Mouse (Mus musculus): ENCODE data around the gene Rgma.

Rgma gene

GRCm38 (mm10) chr7:73399501-73400044, 24.3 kb downstream of the Rgma start:
- DNase-seq (ENCODE audit: low read depth in 1 of 2, low spot score in 2 of 2), result no peak

GRCm38 (mm10) chr7:73400051-73400916, 25.0 kb downstream of the Rgma start:
- no peak for DNase-seq (ENCODE audit: low read depth in 1 of 2, low spot score in 2 of 2)

GRCm38 (mm10) chr7:73402106-73402505, 26.8 kb downstream of the Rgma start:
- DNase-seq (ENCODE audit: low read depth in 1 of 2, low spot score in 2 of 2), result no peak

GRCm38 (mm10) chr7:73402671-73403070, 27.4 kb downstream of the Rgma start:
- DNase-seq (ENCODE audit: low read depth in 1 of 2, low spot score in 2 of 2), result no peak

DNA sequence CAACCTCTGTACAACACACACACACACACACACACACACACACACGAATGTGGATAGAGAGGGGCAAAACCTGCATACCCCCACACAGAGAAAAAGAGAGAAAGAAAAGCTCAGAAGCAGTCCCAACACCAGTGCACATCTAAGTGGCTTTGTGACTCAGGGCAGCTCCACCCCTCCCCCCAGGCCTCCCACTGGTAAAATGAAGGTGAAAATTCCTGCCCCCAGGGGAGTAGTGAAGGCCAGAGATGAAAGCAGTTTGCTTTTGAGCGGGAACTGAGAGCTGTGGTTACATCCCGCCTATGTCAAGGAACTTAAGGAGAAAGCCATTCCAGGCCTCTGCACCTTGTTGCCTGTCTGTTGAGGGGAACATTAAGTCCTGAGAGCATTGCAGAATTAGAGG, 28.2 kb downstream of the Rgma start:
- DNase-seq (ENCODE audit: low read depth in 1 of 2, low spot score in 2 of 2), result no peak

DNA sequence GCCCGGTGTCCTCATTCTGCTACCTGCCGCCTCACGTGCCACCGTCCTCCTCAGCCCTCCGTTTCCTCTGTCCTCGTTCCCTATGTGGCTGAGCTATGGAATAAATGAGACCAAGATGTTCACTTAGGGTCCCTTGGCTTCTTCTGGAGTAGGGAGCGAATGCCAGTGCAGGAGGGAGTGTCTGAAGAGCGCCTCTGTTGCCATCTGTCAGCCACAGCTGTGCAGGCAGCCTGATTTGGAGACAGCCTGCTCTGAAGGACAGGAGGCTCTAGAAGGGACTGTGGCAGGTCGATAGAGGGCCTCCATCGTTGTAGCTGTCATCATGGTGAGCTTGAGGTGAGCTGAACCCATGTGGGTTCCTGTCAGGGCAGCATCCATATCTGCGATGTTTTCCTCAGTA, 30.2 kb downstream of the Rgma start:
- DNase-seq (ENCODE audit: low read depth in 1 of 2, low spot score in 2 of 2), result no peak

DNA sequence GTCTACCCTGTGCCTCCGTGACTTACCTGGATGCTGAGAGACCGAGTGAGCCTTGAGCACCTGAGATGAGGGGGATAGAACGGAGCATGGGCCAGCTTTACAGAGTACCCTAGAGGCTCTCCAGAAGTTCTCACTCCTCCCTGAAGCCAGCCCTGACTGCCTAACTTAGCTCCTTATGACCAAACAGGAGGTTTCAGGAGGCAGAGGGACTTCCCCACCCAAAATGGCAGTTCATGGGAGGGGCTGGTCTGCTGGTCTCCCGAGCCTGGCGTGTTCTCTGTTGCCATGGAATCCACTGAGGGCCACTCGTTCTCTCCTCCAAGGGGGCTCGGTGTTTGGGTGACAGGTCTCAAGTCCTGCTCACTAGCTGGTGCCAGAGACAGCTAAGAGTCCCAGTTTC, 36.2 kb downstream of the Rgma start:
- DNase-seq (ENCODE audit: low read depth in 1 of 2, low spot score in 2 of 2), result no peak

- no peak for DNase-seq (ENCODE audit: low read depth in 1 of 2, low spot score in 2 of 2)
Measured at GRCm38 (mm10) chr7:73411986-73412385, 36.7 kb downstream of the Rgma start.

DNA sequence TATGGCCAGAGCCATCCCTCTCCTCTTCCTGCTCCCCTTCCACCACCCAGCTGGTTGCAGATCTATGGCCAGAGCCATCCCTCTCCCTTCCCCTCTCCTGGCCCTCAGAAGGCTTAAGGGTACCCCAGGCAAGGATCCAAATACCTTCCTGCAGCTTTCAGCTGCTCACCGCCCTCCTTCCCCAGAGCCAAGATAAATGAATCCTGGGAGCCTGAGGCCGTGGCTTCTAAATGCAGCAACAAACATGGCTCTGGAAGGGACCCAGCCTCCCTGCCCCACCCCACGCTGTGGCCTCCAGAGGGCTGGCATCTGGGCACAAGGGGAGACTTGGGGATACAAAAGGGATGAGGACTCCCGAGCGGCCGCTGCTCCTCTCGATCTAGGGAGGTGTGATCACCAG, 37.1 kb downstream of the Rgma start:
- DNase-seq (ENCODE audit: low read depth in 1 of 2, low spot score in 2 of 2), result no peak

DNA sequence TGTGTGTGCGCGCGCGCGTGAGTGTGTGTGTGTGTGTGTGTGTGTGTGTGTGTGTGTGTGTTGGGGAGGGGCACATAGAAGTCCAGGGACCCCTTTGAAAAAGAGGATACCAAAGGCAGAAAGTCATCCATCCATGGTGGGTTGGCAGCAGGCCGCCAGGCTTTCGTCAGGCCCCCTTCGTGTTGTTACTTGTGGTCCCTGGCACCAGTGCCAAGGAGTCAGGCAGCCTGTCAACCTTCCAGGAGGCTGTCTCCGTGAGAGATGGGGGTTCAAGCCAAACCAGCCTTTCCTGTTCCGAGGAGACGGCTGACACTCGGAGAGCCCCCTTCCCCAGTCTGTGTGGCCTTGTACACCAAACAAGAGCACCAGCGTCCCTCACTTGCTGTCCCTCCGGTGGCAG, 38.9 kb downstream of the Rgma start:
- DNase-seq (ENCODE audit: low read depth in 1 of 2, low spot score in 2 of 2), result no peak

- no peak for DNase-seq (ENCODE audit: low read depth in 1 of 2, low spot score in 2 of 2)
Measured at GRCm38 (mm10) chr7:73419375-73419774, 44.1 kb downstream of the Rgma start.

DNA sequence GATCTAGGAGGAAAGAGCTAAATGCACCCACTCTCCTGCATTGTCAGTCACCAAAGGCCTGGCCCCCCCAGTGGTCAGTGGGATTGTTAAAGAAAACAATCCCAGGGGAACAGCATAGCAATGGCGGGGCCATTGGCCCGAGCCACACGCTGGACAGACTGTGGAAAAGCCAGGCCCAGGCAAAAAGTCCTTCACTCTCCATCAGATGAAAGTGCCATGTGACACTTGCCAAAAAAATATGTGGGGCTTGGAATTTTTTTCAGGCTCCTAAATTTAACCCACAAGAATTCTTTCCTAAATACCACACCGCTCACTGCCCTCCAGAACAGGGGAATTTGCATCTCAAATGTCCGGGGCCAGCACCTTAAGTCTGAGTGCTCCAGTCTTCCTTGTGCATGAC, 45.5 kb downstream of the Rgma start:
- DNase-seq (ENCODE audit: low read depth in 1 of 2, low spot score in 2 of 2), result no peak

DNA sequence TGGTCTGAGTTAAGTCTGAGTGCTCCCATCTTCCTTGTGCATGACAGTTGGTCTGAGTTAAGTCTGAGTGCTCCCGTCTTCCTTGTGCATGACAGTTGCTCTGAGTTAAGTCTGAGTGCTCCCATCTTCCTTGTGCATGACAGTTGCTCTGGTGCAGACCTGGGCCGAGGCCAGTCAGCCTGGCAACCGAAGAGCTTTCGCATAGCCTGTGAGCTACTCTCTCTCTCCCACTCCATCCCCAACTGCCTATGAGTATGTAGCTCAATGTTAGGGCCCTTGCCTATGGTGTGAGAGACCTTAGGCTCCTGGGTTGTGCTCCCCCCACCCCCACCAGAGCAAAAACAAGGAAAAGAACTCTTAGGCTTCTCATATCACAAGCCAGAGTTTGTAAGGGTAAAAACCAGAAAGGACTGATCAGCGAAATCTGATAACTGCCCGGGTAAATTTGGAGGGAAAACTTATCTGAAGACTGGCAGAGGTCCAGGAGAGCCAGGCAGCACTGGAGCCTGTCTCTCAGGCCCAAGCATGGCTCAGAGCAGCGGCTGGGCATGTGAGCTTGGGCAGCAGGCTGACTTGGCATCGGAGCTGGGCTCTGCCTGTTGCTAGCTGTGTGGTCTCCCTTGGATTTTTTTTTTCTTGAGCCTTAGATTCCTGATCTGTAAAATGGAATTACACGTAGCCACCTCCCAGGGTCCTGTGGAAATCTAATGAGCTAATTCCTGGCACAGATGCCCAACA, 46.1 kb downstream of the Rgma start:
- no peak for DNase-seq (ENCODE audit: low read depth in 1 of 2, low spot score in 2 of 2)

DNA sequence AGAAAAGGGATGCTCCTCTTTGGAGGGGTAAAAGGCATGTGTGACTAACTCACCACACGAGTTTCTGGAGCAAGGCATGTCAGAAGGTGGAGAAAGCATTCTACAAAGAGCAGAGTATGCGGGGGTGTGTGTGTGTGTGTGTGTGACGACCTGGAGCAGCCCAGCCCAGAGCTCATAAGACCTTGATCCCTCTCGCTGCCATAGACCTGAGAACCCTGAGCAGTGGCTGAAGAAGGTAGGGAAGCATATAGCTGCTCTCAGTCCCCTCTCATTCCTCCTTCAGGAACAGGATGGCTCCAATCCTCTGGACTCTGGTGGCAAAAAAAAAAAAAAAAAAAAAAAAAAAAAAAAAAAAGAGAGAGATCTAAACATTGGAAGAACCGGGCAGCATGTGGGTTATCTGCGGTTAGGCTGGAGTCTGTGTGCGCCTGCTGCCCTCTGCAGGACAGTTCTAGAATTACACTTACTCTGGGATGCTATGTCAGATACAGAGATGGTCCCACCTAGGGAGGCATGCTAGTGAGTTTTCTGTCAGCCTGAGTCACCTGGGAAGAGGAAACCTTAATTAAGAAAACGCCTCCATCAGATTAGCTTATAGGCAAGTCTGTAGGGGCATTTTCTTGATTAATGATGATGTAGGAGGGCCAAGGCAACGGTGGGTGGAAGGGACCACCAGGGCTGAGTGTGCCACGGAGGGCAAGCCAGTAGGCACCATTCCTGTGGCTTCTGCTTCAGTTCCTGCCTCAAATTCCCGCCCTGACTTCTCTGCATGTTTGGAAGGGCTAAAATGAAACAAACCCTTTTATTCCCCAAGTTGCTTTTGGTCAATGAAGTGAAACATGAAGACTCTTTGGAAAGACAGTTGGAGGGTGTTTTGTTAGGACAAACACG, 47.2 kb downstream of the Rgma start:
- DNase-seq (ENCODE audit: low read depth in 1 of 2, low spot score in 2 of 2), result no peak

- DNase-seq (ENCODE audit: low read depth in 1 of 2, low spot score in 2 of 2), result no peak
Measured at GRCm38 (mm10) chr7:73423236-73423635, 47.9 kb downstream of the Rgma start.

- no peak for DNase-seq (ENCODE audit: low read depth in 1 of 2, low spot score in 2 of 2)
Measured at GRCm38 (mm10) chr7:73424243-73424642, 48.9 kb downstream of the Rgma start.

GRCm38 (mm10) chr7:73424705-73425104, 49.4 kb downstream of the Rgma start:
- DNase-seq (ENCODE audit: low read depth in 1 of 2, low spot score in 2 of 2), result no peak

DNA sequence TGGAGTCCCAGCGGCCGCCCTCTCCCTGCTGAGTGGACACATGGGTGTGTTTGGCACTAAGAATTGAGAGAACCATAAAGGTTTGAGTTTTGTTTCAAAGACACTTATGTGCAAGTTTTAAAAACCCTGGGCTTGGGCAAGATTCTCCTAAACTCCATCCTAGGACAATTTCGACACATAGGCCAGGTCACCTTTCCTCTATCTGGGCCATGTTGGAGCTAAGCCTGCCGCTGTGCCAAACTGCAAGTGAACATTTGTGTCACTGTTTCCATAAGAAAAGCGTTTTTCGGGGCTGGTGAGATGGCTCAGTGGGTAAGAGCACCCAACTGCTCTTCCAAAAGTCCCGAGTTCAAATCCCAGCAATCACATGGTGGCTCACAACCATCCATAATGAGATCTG, 50.1 kb downstream of the Rgma start:
- DNase-seq (ENCODE audit: low read depth in 1 of 2, low spot score in 2 of 2), result no peak

- no peak for DNase-seq (ENCODE audit: low read depth in 1 of 2, low spot score in 2 of 2)
Measured at GRCm38 (mm10) chr7:73426235-73426634, 50.9 kb downstream of the Rgma start.

DNA sequence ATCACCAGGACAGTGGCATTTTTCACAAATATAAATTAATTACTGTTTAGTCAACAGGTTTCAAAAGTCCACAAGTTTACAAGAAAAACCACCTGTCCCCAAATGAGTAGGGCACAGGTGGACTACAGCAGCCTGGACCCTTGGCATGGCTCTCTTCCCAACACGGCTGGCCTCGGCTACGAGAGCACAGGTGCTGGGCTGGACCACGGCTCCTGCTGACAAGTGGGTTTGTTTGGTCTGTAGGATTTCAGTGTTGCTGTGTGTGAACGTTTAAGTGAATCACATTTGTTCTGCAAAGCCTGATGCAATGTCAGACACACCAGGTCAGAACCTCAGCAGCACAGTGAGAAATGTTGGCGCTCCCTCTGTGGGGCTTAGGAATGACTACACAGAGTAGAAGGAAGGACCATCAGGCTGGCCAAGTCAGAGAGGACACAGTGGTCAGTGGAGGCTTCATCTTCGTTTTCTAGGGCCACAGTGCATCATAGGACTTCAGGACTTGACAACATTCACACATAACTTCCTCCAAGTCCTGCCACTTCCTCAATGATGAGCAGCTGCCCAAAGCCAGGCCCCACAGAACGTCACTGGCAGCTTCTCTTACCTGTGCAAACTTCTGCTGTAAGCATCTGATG, 51.6 kb downstream of the Rgma start:
- DNase-seq (ENCODE audit: low read depth in 1 of 2, low spot score in 2 of 2), result no peak

DNA sequence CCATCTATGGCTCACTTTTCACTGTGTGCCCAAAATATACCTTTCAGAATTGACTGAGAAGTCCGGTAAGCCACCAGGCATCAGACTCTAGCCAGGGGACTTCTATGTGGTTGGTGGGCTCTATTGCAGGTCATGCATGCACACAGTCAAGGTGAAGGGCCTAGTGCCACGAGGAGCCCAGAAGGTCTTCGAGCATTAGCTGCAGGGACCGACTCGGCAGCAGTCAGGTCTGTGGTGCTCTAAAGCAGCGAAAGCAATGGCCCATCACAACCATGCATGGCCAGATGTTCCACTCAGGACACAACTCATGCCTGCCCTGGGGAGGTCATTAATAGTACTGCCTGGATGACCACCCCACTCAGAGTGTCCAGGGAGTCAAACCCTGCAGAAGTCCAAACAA, 52.5 kb downstream of the Rgma start:
- no peak for DNase-seq (ENCODE audit: low read depth in 1 of 2, low spot score in 2 of 2)

Measured in monocyte, adult 2 months (primary cell).